Mouse (Mus musculus) adipose tissue, adult 10 weeks (tissue): Measurements from ENCODE around the gene Fbl. TPM values are rescaled to one million over a fixed set of nuclear protein-coding genes. Genes with fewer than 3 reads are reported as not detected.

Experiments
- polyA plus RNA-seq: library from polyadenylated mRNA; stranded (reverse); fragments of 350-450 nt; fragmentation: Illumina TruSeq; extraction: RNeasy Lipid Tissue Mini Kit (QIAGEN cat#74804); gene quantifications from one replicate; pipeline ENCODE4 v1.2.3, GENCODE M21; 2014; ENCODE audit warnings: low read depth, low replicate concordance

Gene Fbl
- polyA plus RNA-seq: 65.8 TPM

GRCm38 (mm10) chr7:28169489-28170422, at the start of gene Fbl:
Gene Fbl, plus strand, starts transcription at chr7:28169710.

DNA sequence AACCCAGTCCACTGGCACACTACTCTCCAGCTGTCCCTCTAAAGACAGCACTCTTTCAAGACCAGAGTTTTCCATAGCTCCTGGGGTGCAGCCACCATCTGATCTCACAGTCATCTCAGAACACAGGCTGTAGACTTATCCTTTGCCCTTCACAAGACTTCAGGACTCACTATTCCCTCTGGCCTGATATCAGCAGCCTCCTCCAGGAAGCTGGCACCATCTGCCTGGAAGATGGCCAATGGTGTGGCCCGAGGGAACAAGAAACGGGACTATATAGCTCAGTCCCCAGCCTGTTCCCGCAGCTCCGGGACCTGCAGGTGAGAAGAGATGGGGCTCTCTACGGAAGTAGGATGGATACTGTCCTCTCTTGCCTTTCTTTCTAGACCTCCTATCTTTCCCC, 40.3 kb upstream of the Fbl start, which contains the start of gene 9530053A07Rik:
9530053A07Rik (plus strand) TSS at position 301 of the 400 bp plus-strand sequence.

GRCm38 (mm10) chr7:28179228-28179627, 9.7 kb downstream of the Fbl start, which contains the start of gene Dyrk1b:
Gene Dyrk1b, plus strand, starts transcription at chr7:28179469.

Other genes with a start within 250 kb of the Fbl start
- gene Zfp974, start 240.2 kb upstream of the Fbl start, polyA plus RNA-seq: 8.7 TPM
- 6.8 TPM for gene Zfp780b, start 190.5 kb upstream of the Fbl start, polyA plus RNA-seq
- 1.3 TPM for gene Zfp850, start 155.6 kb upstream of the Fbl start, polyA plus RNA-seq
- gene Psmc4, start 119.6 kb upstream of the Fbl start, polyA plus RNA-seq: 101 TPM
- 0.42 TPM for gene Fcgbp, start 98.5 kb upstream of the Fbl start, polyA plus RNA-seq
- 0.06 TPM for gene 9530053A07Rik, start 40.2 kb upstream of the Fbl start, polyA plus RNA-seq
- gene Dyrk1b, start 9.8 kb downstream of the Fbl start, polyA plus RNA-seq: 21.4 TPM
- gene Eid2, start 98.2 kb downstream of the Fbl start, polyA plus RNA-seq: 12.9 TPM
- gene Eid2b, start 108.0 kb downstream of the Fbl start, polyA plus RNA-seq: 7.6 TPM
- 3.1 TPM for gene Selenov, start 121.5 kb downstream of the Fbl start, polyA plus RNA-seq
- gene Dll3, start 132.5 kb downstream of the Fbl start, polyA plus RNA-seq: 0.20 TPM
- 43.6 TPM for gene Timm50, start 142.4 kb downstream of the Fbl start, polyA plus RNA-seq
- 76.7 TPM for gene Supt5, start 169.0 kb downstream of the Fbl start, polyA plus RNA-seq
- gene Rps16, start 180.9 kb downstream of the Fbl start, polyA plus RNA-seq: 1,121 TPM
- 23.5 TPM for gene Plekhg2, start 202.9 kb downstream of the Fbl start, polyA plus RNA-seq
- gene Zfp36, start 210.5 kb downstream of the Fbl start, polyA plus RNA-seq: 66.5 TPM
- gene Med29, start 223.0 kb downstream of the Fbl start, polyA plus RNA-seq: 22.5 TPM
- 104 TPM for gene Paf1, start 223.2 kb downstream of the Fbl start, polyA plus RNA-seq